Mouse (Mus musculus): ENCODE results near the gene Mbtps1. TPM values are rescaled to one million over a fixed set of nuclear protein-coding genes. Genes with fewer than 3 reads are reported as not detected.

Mbtps1 gene
- total and polyA plus RNA-seq, 3 experiments, result 33.1 to 59.9 TPM; not detected in 1

- TF ChIP-seq GATA1 (IDR thresholded peaks at IDR 0.05; ENCODE audit: low read depth, low read length) (no peak), MXI1 (IDR thresholded peaks at IDR 0.05; ENCODE audit: low read depth, low read length) (no peak), MAZ (IDR thresholded peaks at IDR 0.05; ENCODE audit: low read depth, low read length) (no peak), ZMIZ1 (IDR thresholded peaks at IDR 0.05; ENCODE audit: low read depth, low read length) (no peak), USF2 (IDR thresholded peaks at IDR 0.05; ENCODE audit: borderline replicate concordance in 1 of 2, insufficient read depth in 1 of 2, low read depth in 1 of 2, low read length in 2 of 2) (no peak), CHD2 (IDR thresholded peaks at IDR 0.05; ENCODE audit: low read length) (no peak), UBTF (IDR thresholded peaks at IDR 0.05; ENCODE audit: borderline replicate concordance, insufficient read depth, low read depth, low read length) (no peak), TCF12 (IDR thresholded peaks at IDR 0.05; ENCODE audit: low read depth, low read length) (no peak)
- Histone ChIP-seq H3K36me3 (ENCODE audit: control insufficient read depth in 1 of 2, insufficient read depth in 2 of 2, low read length in 2 of 2) (peaks cover 0 to 4% of the 10 kb centered on the region in 2 experiments; a peak in 2 of 4 replicates), H3K9ac (ENCODE audit: control insufficient read depth, low read depth, low read length, poor library complexity, severe bottlenecking) (no peak overlapping the region), H3K27me3 (ENCODE audit: control insufficient read depth in 1 of 2, insufficient read depth in 2 of 2, low read length in 2 of 2) (no peaks in the 10 kb centered on the region), H3K4me3 (ENCODE audit: control insufficient read depth in 1 of 2, insufficient read depth in 1 of 2, low read depth in 2 of 2, low read length in 2 of 2) (no peak overlapping the region), H3K9me3 (replicated peaks; ENCODE audit: insufficient read depth, low read length) (no peaks in the 10 kb centered on the region), H3K27ac (ENCODE audit: control insufficient read depth, low read depth, low read length) (no peak overlapping the region), H3K4me1 (ENCODE audit: control insufficient read depth in 1 of 2, insufficient read depth in 2 of 2, low read length in 2 of 2) (no peaks in the 10 kb centered on the region), H3K79me2 (ENCODE audit: control insufficient read depth, insufficient read depth, low read length, poor library complexity) (no peaks in the 10 kb centered on the region)
- DNase-seq (ENCODE audit: low read depth, low spot score), result no peak
These were observed 26.6 kb downstream of the Mbtps1 start for GRCm38 (mm10) chr8:119531973-119532372.

- Histone ChIP-seq H3K27ac (ENCODE audit: control insufficient read depth, low read depth, low read length) (no peak overlapping the region), H3K9ac (ENCODE audit: control insufficient read depth, low read depth, low read length, poor library complexity, severe bottlenecking) (no peak overlapping the region), H3K4me1 (ENCODE audit: control insufficient read depth in 1 of 2, insufficient read depth in 2 of 2, low read length in 2 of 2) (no peaks in the 10 kb centered on the region), H3K79me2 (ENCODE audit: control insufficient read depth, insufficient read depth, low read length, poor library complexity) (no peaks in the 10 kb centered on the region), H3K4me3 (ENCODE audit: control insufficient read depth in 1 of 2, insufficient read depth in 1 of 2, low read depth in 2 of 2, low read length in 2 of 2) (no peak overlapping the region), H3K36me3 (ENCODE audit: control insufficient read depth in 1 of 2, insufficient read depth in 2 of 2, low read length in 2 of 2) (peaks cover 0 to 4% of the 10 kb centered on the region in 2 experiments; a peak in 2 of 4 replicates), H3K9me3 (replicated peaks; ENCODE audit: insufficient read depth, low read length) (no peaks in the 10 kb centered on the region), H3K27me3 (ENCODE audit: control insufficient read depth in 1 of 2, insufficient read depth in 2 of 2, low read length in 2 of 2) (no peaks in the 10 kb centered on the region)
- no peak for TF ChIP-seq JUND (IDR thresholded peaks at IDR 0.05; ENCODE audit: low read depth, low read length)
- TF ChIP-seq MAFK (IDR thresholded peaks at IDR 0.05; ENCODE audit: borderline replicate concordance, low read depth, low read length), result no peak
- TF ChIP-seq MYB (IDR thresholded peaks at IDR 0.05; ENCODE audit: low read depth, low read length), result no peak
- no peak for TF ChIP-seq HCFC1 (IDR thresholded peaks at IDR 0.05; ENCODE audit: low read depth, low read length)
- TF ChIP-seq ZMIZ1 (IDR thresholded peaks at IDR 0.05; ENCODE audit: low read depth, low read length), result no peak
- no peak for TF ChIP-seq TCF12 (IDR thresholded peaks at IDR 0.05; ENCODE audit: low read depth, low read length)
- no peak for TF ChIP-seq GATA1 (IDR thresholded peaks at IDR 0.05; ENCODE audit: low read depth, low read length)
- TF ChIP-seq MYC (IDR thresholded peaks at IDR 0.05; ENCODE audit: low read depth, low read length), result no peak
- no peak for TF ChIP-seq NRF1 (IDR thresholded peaks at IDR 0.05; ENCODE audit: insufficient read depth, low read depth, low read length, poor library complexity, severe bottlenecking)
- DNase-seq (ENCODE audit: low read depth, low spot score), result no peak
These were observed 27.1 kb downstream of the Mbtps1 start for GRCm38 (mm10) chr8:119531397-119531796.

Data from MEL (cell line).